Mouse (Mus musculus) E14TG2a.4 (cell line): ENCODE data around the gene Tssk4.
A peak's percentile ranks its signal among the peaks of the same experiment; 100 is the strongest.

ENCODE experiments used
- CTCF ChIP-seq: conservative IDR thresholded peaks from 2 replicates; pipeline ENCODE4 v1.5.1; 2014; ENCODE audit warnings: low read length
- POU5F1 ChIP-seq: IDR thresholded peaks from 2 replicates; pipeline ENCODE4 v1.6.1; 2014; ENCODE audit warnings: low read length, borderline replicate concordance

DNA sequence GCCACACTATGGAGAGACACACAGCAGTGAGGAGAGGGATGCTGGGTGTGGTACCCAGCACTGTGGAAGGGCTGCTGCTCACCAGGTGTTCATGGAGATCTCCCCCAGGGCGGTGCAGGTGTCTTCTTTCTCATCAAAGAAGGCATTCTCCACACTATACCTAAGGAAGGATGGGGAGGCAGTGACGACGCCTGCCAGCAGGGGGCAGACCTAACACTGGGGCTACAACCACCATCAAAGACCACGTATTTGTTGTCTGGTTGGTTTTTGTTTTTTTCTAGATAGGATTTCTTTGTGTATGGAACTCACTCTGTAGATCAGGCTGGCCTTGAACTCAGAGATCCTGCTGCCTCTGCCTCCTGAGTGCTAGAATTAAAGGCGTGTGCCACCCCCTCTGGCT lies 20.7 kb upstream of the Tssk4 start:
- TF ChIP-seq CTCF (peak; percentile 92), POU5F1 (no peak)
